Mouse (Mus musculus) A20 (cell line): Measurements from ENCODE around the gene Hes5.

ENCODE experiments used
- DNase-seq: peaks from one replicate; pipeline ENCODE4 v3.0.0-alpha.2; 2011; ENCODE audit warnings: low read depth, low spot score

Hes5 gene

DNA sequence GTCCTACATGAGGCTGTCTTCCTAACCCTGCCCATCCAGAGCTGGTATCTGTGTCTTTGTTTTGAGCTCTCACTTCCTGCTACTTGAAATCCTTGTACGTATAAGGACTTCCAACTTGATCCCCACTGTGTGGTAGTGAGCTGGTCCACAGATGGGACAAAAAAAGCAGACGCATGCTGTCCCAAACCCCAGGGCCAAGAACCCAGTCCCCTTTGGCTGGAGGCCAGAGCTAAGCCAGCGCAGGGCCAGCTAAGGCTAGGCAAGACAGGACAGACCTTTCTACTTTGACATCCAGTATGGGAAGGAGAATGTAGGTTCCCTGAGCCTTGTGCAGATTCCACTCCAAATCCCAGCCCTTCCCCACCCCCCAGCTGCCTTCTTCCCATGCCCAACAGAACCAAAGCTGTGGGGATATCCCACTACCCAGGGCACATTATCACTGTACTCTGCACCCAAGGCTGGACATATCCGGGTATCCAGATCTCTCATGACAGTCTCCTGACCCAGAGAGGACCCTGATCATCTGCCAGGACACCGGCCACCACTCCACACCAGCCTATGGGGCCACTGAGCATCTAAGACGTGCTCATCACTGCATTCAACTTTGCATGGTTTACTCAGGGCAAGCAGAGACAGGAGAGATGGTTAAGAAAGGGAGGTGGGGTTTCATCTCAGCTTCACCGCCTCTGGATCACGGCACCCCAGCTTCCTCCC is 50.7 kb downstream of the Hes5 start:
- DNase-seq: no peak
